Mouse (Mus musculus): ENCODE results near the gene Dgat2. TPM values are rescaled to one million over a fixed set of nuclear protein-coding genes. Genes with fewer than 3 reads are reported as not detected.

Dgat2 gene
- polyA plus RNA-seq (2016; fragmentation: Nextera tagmentation; extraction: Ambion mirVana): 9.6 and 9.7 TPM in 2 replicates

DNA sequence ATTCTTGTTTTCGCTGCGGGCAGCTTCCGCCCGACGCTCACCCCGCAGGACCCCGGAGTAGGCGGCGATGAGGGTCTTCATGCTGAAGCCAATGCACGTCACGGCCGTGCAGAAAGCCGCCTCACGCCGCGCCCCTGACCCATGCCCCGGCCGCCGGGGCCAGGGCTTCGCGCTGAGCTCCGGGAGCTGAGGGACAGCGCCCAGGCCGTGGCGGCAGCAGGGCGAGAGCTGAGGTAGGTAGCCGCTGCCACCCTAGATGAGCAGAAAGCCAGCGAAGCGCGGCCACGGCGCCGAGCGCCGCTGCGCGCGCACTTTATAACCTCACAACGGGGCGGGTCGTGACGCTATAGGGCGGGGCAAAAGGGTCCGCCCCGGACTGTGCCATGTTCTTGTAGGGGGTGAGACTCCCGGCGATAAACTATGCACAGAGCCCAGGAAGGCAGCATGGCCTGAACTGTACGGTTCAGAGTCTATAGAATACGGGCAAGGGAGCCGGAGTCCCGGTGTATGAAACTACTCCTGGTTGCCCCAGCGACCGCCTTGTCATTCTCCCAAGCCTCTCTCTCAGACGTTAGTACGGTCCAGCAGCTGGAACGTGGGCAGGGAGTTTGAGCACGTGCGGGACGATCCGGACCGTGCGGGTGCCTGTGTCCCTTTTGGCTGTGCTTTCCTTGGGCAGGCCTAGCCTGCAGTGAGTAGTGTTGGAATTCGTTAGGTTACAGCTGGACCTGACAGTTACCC, at the start of gene Dgat2:
Gene Dgat2, minus strand, starts transcription at position 288 of the 741 bp plus-strand sequence.
- peak within 1 kb of the TSS; percentile 69 for H3K4me3 ChIP-seq
- H3K9ac ChIP-seq (replicated peaks): peak within 1 kb of the TSS; percentile 76
- H3K9me3 ChIP-seq: no peaks in the 10 kb centered on the region
- ATAC-seq (ENCODE audit: low FRiP score, low read depth): peak; percentile 93
- no peaks in the 10 kb centered on the region for H3K36me3 ChIP-seq
- peaks cover 38% of the 10 kb centered on the region for H3K27me3 ChIP-seq
- peaks cover 18% of the 10 kb centered on the region; the same call in 1 of the 2 replicates for H3K4me1 ChIP-seq
- under 1% methylated on average over 63 of the region's 63 CpGs for WGBS
- H3K27ac ChIP-seq (replicated peaks): peak within 1 kb of the TSS; percentile 39
- H3K4me2 ChIP-seq (replicated peaks): peak within 1 kb of the TSS; percentile 77

DNA sequence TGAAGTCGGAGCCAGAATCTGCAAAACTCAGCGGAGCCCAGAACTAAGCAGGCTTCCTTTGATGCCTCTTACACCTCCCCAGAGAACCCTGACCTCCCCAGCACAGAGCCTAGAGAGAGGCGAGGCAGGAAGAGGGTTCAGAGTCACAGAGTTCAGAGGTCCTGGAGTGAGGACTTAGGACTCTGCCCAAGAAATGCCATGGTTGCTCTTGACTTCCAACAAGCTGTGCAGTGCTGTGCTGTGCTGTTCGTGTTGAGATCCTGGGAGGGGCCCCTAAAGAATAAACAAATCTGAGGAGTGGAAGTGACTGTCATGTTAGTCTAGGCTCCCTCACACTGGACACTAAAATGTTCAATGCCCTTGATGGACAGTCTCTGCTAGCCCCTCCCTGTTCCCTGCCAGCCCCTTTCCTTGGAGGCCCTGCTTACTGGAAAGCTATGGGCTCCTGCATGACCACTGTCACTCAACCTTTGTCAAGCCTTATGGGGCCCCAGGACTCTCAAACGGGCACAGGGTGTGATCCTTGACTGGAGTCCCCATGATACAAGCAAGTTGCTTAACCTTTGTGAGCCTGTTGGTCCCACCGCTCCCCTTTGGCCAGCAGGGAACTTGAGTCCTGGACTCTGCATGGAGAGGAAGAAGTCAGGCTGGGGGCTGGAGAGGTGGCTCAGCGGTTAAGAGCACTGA, 47.7 kb upstream of the Dgat2 start:
- 79% methylated on average over 7 of the region's 7 CpGs for WGBS
- Histone ChIP-seq H3K36me3 (no peaks in the 10 kb centered on the region), H3K4me3 (no peak overlapping the region), H3K27ac (replicated peaks) (no peak overlapping the region), H3K9ac (replicated peaks) (no peak overlapping the region), H3K4me1 (no peaks in the 10 kb centered on the region), H3K9me3 (no peaks in the 10 kb centered on the region), H3K27me3 (no peaks in the 10 kb centered on the region), H3K4me2 (replicated peaks) (no peak overlapping the region)
- ATAC-seq (ENCODE audit: low FRiP score, low read depth): no peak

DNA sequence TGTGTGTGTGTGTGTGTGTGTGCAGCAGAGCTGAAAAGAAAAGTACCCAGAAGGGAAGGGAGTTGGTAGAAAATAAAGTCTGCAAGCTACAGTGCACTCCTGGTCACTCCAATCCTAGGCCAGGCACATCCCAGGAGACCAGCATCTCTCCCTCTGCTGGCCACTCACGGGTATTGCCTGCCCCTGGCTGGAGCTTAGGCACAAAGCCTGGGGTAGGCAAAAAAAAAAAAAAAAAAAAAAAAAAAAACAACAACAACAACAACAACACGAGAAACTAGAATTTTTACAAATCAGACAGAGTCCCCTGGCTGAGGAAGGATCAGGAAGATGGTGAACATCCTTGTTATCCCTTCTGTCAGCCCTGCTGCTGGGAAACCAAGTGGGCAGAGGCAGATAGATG, 46.9 kb upstream of the Dgat2 start:
- Histone ChIP-seq H3K4me3 (no peak overlapping the region), H3K4me1 (no peaks in the 10 kb centered on the region), H3K27ac (replicated peaks) (no peak overlapping the region), H3K9me3 (no peaks in the 10 kb centered on the region), H3K9ac (replicated peaks) (no peak overlapping the region), H3K27me3 (no peaks in the 10 kb centered on the region), H3K4me2 (replicated peaks) (no peak overlapping the region), H3K36me3 (no peaks in the 10 kb centered on the region)
- no peak for ATAC-seq (ENCODE audit: low FRiP score, low read depth)
- 13% methylated on average over 2 of the region's 2 CpGs for WGBS

DNA sequence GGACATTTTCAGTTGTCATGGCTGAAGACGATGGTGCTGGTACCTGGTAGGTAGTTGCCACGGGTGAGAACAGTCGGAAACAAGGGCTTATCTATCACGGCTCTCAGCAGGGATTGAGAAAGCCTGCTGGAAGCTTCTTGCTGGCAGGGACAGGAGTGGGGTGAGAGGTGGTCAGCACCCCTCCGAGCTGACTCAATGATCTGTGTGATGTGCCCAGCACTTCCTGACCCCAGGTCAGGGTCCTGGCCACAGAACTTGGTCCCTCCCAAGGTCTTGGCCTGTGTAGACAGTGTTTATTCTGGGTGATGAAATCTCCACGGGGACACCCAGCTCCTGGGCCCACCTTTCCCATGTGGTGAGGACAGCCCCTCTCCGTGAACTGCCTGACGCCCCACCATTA, 46.3 kb upstream of the Dgat2 start:
- no peak overlapping the region for H3K9ac ChIP-seq (replicated peaks)
- no peak for ATAC-seq (ENCODE audit: low FRiP score, low read depth)
- H3K9me3 ChIP-seq: no peaks in the 10 kb centered on the region
- H3K4me2 ChIP-seq (replicated peaks): no peak overlapping the region
- WGBS: 82% methylated on average over 8 of the region's 8 CpGs
- H3K4me3 ChIP-seq: no peak overlapping the region
- no peak overlapping the region for H3K27ac ChIP-seq (replicated peaks)
- H3K27me3 ChIP-seq: no peaks in the 10 kb centered on the region
- H3K4me1 ChIP-seq: no peaks in the 10 kb centered on the region
- H3K36me3 ChIP-seq: no peaks in the 10 kb centered on the region

DNA sequence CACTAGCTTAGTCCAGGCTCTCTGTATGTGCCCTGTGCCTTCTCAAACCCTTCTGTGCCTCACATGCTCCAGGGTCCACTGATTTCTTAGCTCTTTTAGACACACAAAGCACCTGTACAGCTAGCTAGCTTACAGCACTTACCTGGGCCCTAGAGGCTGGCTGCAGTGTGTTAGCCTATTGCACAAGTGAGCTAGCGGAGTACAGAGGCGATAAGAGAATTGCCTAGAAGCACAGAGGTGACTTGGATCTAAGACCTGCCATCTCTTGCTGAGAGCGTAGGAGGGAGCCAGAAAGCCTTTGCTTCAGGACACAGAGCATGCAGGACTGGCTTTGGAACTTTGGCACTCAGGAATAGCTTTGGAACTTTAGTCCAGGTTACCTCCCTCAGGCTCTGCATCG, 44.7 kb upstream of the Dgat2 start:
- Histone ChIP-seq H3K4me1 (no peaks in the 10 kb centered on the region), H3K27me3 (no peaks in the 10 kb centered on the region), H3K4me2 (replicated peaks) (no peak overlapping the region), H3K9me3 (no peaks in the 10 kb centered on the region), H3K27ac (replicated peaks) (no peak overlapping the region), H3K36me3 (no peaks in the 10 kb centered on the region), H3K4me3 (no peak overlapping the region), H3K9ac (replicated peaks) (no peak overlapping the region)
- 95% methylated on average over 4 of the region's 4 CpGs for WGBS
- ATAC-seq (ENCODE audit: low FRiP score, low read depth): no peak

DNA sequence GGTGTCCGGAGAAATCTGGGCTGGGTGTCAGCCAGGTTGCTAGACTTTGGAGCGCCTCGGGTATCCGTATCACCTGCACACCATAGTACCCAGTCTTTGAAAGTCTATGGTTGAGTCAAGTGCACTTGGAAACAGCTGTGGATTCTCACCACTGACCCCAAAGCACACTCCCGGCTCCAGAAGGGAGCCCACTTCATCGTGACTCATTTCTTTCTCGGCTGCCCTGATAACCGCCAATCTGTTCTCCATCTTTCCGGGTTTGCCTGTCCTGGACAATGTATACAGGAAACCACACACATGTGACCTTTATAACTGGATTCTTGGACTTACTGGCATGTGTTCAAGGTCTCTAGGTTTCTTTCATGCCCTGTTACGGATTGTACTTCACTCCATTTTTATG, 44.1 kb upstream of the Dgat2 start:
- WGBS: 91% methylated on average over 10 of the region's 10 CpGs
- Histone ChIP-seq H3K9me3 (no peaks in the 10 kb centered on the region), H3K4me1 (no peaks in the 10 kb centered on the region), H3K27me3 (no peaks in the 10 kb centered on the region), H3K27ac (replicated peaks) (no peak overlapping the region), H3K4me2 (replicated peaks) (no peak overlapping the region), H3K4me3 (no peak overlapping the region), H3K36me3 (no peaks in the 10 kb centered on the region), H3K9ac (replicated peaks) (no peak overlapping the region)
- ATAC-seq (ENCODE audit: low FRiP score, low read depth): no peak

DNA sequence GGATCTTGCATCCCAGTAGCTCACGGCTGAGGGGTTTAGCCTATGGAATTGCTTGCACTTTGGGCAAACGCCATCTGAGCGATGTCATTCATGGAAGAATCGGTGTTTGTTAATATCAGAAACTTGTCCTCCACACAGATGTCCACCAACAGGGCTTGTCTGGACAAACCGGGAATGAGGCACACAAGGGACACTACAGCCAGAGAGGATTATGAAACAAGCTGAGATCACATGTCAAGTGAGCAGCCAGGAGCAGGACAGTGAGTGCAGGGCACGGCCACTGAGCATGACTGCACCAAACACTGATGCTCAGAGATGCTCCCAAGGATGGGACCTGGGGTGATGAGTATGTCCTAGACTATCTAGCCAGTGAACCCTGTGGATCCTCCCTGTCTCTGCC, 42.9 kb upstream of the Dgat2 start:
- no peaks in the 10 kb centered on the region for H3K36me3 ChIP-seq
- H3K27ac ChIP-seq (replicated peaks): no peak overlapping the region
- no peak overlapping the region for H3K9ac ChIP-seq (replicated peaks)
- ATAC-seq (ENCODE audit: low FRiP score, low read depth): no peak
- WGBS: 75% methylated on average over 6 of the region's 6 CpGs
- H3K9me3 ChIP-seq: no peaks in the 10 kb centered on the region
- H3K4me3 ChIP-seq: no peak overlapping the region
- H3K4me2 ChIP-seq (replicated peaks): no peak overlapping the region
- no peaks in the 10 kb centered on the region for H3K27me3 ChIP-seq
- no peaks in the 10 kb centered on the region for H3K4me1 ChIP-seq

DNA sequence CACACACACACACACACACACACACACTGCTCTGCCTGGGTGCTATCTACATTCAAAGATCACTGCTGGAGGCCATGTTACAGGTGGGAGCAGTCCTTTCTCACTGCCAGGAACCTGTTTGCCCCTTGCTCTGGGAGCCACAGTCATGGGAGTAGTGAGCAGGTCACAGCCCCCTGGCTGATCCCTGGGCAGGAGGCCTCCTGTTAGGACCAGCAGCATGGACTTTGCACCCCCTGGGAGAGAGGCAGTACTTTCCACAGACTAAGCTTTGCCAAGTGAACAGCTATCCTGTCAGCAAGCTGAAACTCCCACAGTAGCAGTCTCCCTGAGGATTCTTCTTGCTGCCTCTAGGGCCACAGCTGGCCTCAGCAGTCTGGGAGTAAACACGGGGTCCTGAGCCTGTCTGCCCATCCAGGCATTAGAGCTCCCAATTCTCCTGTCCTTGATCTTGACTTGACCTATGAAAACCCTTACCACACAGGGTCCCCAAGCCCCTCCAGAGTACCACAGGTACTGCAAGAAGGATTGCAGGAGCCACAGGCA, 42.2 kb upstream of the Dgat2 start:
- H3K27me3 ChIP-seq: no peaks in the 10 kb centered on the region

DNA sequence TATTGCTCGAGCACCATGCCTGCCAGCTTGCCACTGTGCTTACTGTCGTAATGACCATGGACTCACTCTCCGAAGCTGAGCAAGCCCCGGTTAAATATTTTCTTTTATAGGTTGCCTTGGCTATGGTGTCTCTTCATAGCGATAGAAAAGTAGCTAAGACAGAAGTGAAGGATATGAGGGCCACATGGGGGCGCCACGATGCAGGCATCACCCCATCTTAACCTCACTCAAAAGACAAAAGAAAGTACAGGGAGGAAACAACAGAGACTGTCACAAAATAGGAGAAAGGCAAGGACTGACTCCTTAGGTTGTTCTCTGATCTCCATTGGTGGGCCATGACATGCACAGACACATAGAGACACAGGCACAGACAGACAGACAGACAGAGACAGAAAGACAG, 41.7 kb upstream of the Dgat2 start:
- Histone ChIP-seq H3K4me3 (no peak overlapping the region), H3K36me3 (no peaks in the 10 kb centered on the region), H3K27me3 (no peaks in the 10 kb centered on the region), H3K4me2 (replicated peaks) (no peak overlapping the region), H3K9me3 (no peaks in the 10 kb centered on the region), H3K4me1 (no peaks in the 10 kb centered on the region), H3K27ac (replicated peaks) (no peak overlapping the region), H3K9ac (replicated peaks) (no peak overlapping the region)
- no peak for ATAC-seq (ENCODE audit: low FRiP score, low read depth)
- 64% methylated on average over 7 of the region's 7 CpGs for WGBS

More for the DNA sequence above, 42.2 kb upstream of the Dgat2 start:
- Histone ChIP-seq H3K9ac (replicated peaks) (no peak overlapping the region), H3K4me3 (no peak overlapping the region), H3K36me3 (no peaks in the 10 kb centered on the region), H3K9me3 (no peaks in the 10 kb centered on the region), H3K27ac (replicated peaks) (no peak overlapping the region), H3K4me2 (replicated peaks) (no peak overlapping the region), H3K4me1 (no peaks in the 10 kb centered on the region)
- WGBS: 41% methylated on average over 1 of the region's 1 CpGs
- no peak for ATAC-seq (ENCODE audit: low FRiP score, low read depth)

DNA sequence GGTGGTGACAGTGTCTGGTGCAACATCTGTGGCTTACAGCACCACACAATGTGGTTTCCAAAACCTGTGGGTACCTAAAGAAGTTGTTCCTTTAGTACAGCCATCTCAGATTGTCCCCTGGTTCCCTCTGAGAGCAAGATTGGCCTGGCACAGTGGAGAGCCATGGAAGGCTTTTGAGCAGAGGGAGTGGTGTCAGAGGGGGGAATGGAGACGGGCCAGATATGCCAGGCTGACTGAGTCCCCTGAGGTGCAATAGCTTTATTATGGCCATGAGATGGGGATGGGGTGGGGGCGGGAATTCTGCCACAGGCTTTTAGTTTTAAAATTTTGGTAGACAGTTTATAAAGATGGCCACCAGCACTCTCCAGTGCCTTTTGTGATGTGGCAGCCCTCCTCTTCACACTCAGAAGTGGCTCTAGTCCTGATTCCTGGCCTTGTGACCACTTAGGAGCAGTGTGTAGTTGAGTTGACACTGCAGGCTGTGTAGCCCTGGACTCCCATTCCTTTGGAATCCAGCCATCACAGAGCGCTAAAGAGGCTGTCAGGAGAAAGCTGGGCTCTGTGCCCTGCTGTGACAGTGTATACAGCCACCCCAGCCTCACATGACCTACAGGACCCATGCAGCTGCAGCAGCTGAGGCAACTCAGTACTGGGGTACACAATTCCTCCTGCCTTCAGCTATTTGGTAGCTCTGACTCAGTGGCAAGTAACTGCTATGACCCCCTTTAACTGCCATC, 35.0 kb upstream of the Dgat2 start:
- no peak overlapping the region for H3K4me3 ChIP-seq
- no peaks in the 10 kb centered on the region for H3K4me1 ChIP-seq
- H3K36me3 ChIP-seq: no peaks in the 10 kb centered on the region
- H3K9ac ChIP-seq (replicated peaks): no peak overlapping the region
- no peaks in the 10 kb centered on the region for H3K27me3 ChIP-seq
- H3K9me3 ChIP-seq: no peaks in the 10 kb centered on the region
- H3K27ac ChIP-seq (replicated peaks): no peak overlapping the region
- 73% methylated on average over 3 of the region's 3 CpGs for WGBS
- H3K4me2 ChIP-seq (replicated peaks): no peak overlapping the region
- ATAC-seq (ENCODE audit: low FRiP score, low read depth): no peak

DNA sequence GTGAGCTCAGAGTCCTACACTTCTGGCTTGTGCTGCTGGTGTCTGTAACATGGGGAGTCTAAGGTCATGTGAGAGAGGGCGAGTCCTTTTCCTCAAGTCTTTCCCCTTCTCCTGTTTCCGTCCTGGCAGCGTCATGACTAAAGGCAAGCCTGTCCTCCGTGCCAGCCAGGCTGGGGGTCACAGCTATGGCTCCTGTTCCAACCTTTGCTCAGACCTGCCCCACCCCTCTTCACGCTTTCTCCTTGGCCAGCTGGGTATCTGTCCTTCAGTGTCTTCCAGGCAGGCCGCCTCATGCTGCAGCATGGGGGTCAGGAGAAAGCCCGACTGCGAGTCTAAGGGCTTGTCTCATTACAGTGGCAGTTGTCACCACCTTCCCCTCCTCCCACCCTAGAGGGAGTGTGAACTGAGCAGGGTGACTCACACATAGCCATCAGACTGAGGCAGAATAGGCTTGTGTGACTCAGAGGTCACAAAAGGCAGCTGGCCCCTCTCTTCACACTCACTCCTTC, 32.9 kb upstream of the Dgat2 start:
- Histone ChIP-seq H3K4me2 (replicated peaks) (no peak overlapping the region), H3K4me3 (no peak overlapping the region), H3K27me3 (no peaks in the 10 kb centered on the region), H3K9me3 (no peaks in the 10 kb centered on the region), H3K9ac (replicated peaks) (no peak overlapping the region), H3K27ac (replicated peaks) (no peak overlapping the region), H3K36me3 (no peaks in the 10 kb centered on the region), H3K4me1 (no peaks in the 10 kb centered on the region)
- no peak for ATAC-seq (ENCODE audit: low FRiP score, low read depth)
- 73% methylated on average over 8 of the region's 8 CpGs for WGBS

All from midbrain, embryonic 12.5 days (tissue).